8 mouse cellular contexts compared by ENCODE assay signal in genomic region chr13:24713434-24714000, GRCm38 (mm10). TPM values are rescaled to one million over a fixed set of nuclear protein-coding genes. Genes with fewer than 3 reads are reported as not detected.
DNase-seq lines count a peak whose midpoint lies in the region; ATAC-seq lines count a peak whose summit lies in the region.

No protein-coding gene starts in this region.

- peak; percentile 86 for DNase-seq in R1 (ENCODE audit: low read depth, low spot score)
- DNase-seq in cerebellum, postnatal 14 days: peak; percentile 95 to 96
- peak; percentile 90 to 91 for DNase-seq in frontal cortex, postnatal 25 days (ENCODE audit: low spot score in 2 of 2)
- DNase-seq in hindbrain, embryonic 14.5 days (ENCODE audit: low spot score): peak; percentile 89
- DNase-seq in layer of hippocampus, postnatal 36 days: peak; percentile 89
- DNase-seq in lung, postnatal 25 days (ENCODE audit: low spot score): peak; percentile 84
- DNase-seq in right cerebral cortex, adult 2 months (ENCODE audit: low spot score in 2 of 2): peak; percentile 96
- DNase-seq in urinary bladder, postnatal 10 days (ENCODE audit: low spot score): peak; percentile 66

- ATAC-seq in hindbrain, embryonic 14.5 days (ENCODE audit: low FRiP score): peak; percentile 85

- no peaks in the 10 kb centered on the region for H3K27me3 ChIP-seq in hindbrain, embryonic 14.5 days (ENCODE audit: control insufficient read depth, insufficient read depth, low read length)

- H3K27ac ChIP-seq in hindbrain, embryonic 14.5 days: no peak overlapping the region

- no peak overlapping the region for H3K4me3 ChIP-seq in hindbrain, embryonic 14.5 days (replicated peaks; ENCODE audit: low read length)

- H3K4me1 ChIP-seq in hindbrain, embryonic 14.5 days (replicated peaks; ENCODE audit: control insufficient read depth, insufficient read depth, low read length): no peaks in the 10 kb centered on the region

- H3K9me3 ChIP-seq in hindbrain, embryonic 14.5 days (ENCODE audit: control insufficient read depth, low read length): no peaks in the 10 kb centered on the region

- 8% methylated on average over 16 of the region's 16 CpGs for WGBS in hindbrain, embryonic 14.5 days

- peaks cover 60% of the 10 kb centered on the region for H3K36me3 ChIP-seq in hindbrain, embryonic 14.5 days (replicated peaks; ENCODE audit: control insufficient read depth, insufficient read depth)

- H3K9ac ChIP-seq in hindbrain, embryonic 14.5 days: no peak overlapping the region

- H3K4me2 ChIP-seq in hindbrain, embryonic 14.5 days (replicated peaks): peak overlapping the region; percentile 33; the same call in 1 of the 2 replicates

RNA-seq across cellular contexts. Expression of gene Armh2, which starts 27.5 kb away (rescaled TPM):
- polyA plus RNA-seq in hindbrain, embryonic 14.5 days (2014; fragmentation: Nextera tagmentation; extraction: Ambion mirVana): not detected in 2 replicates
- total RNA-seq in layer of hippocampus, postnatal 36 days (2021): not detected

RNA-seq across cellular contexts. Expression of gene Gmnn, which starts 48.2 kb away (rescaled TPM):
- polyA plus RNA-seq in hindbrain, embryonic 14.5 days (2014; fragmentation: Nextera tagmentation; extraction: Ambion mirVana): 20.6 and 22.1 TPM in 2 replicates
- 1 to 10 TPM; 1.9 to 2.9 TPM for total RNA-seq in layer of hippocampus, postnatal 36 days (2021)
